Mouse (Mus musculus) hindbrain, embryonic 10.5 days (tissue): ENCODE data around the gene Braf. TPM values are rescaled to one million over a fixed set of nuclear protein-coding genes. Genes with fewer than 3 reads are reported as not detected.
A peak's percentile ranks its signal among the peaks of the same experiment; 100 is the strongest.

Experiments
- DNase-seq: peaks from one replicate; pipeline ENCODE4 v3.0.0-alpha.2; 2017; ENCODE audit warnings: low spot score
- H3K27ac ChIP-seq: fragments of 300-500 bp; sonication (generic); 2 replicates; pipeline ENCODE4 v1.5.1; 2016; ENCODE audit warnings: mild to moderate bottlenecking, moderate library complexity
- H3K27me3 ChIP-seq: fragments of 300-500 bp; sonication (generic); 2 replicates; pipeline ENCODE4 v1.6.1; 2016; ENCODE audit warnings: mild to moderate bottlenecking; ENCODE audit not compliant: poor library complexity, insufficient read depth, severe bottlenecking
- H3K36me3 ChIP-seq: fragments of 300-500 bp; sonication (generic); 2 replicates; pipeline ENCODE4 v1.6.1; 2016; ENCODE audit warnings: mild to moderate bottlenecking, moderate library complexity
- H3K4me1 ChIP-seq: fragments of 300-500 bp; sonication (generic); replicated peaks from 2 replicates; pipeline ENCODE4 v1.6.1; 2016; ENCODE audit warnings: mild to moderate bottlenecking
- H3K4me3 ChIP-seq: fragments of 300-500 bp; sonication (generic); 2 replicates; pipeline ENCODE4 v1.5.1; 2016; ENCODE audit warnings: mild to moderate bottlenecking, moderate library complexity
- H3K9me3 ChIP-seq: fragments of 300-500 bp; sonication (generic); 2 replicates; pipeline ENCODE4 v1.6.1; 2016; ENCODE audit warnings: mild to moderate bottlenecking, moderate library complexity
- WGBS: fragments of 180-500 bp; shearing (Covaris S2); methylation state at CpG from one replicate; pipeline ENCODE4 v1.1.7; 2016; 5-methylcytosine and 5-hydroxymethylcytosine counted together
- polyA plus RNA-seq: library from polyadenylated mRNA; unstranded; fragments of >200 nt; fragmentation: Nextera tagmentation; extraction: Ambion mirVana; gene quantifications from 2 replicates; pipeline ENCODE4 v1.2.1, GENCODE M21; 2016

Gene Braf
- polyA plus RNA-seq, 1 experiment from 2014 or later: 18.4 TPM

DNA sequence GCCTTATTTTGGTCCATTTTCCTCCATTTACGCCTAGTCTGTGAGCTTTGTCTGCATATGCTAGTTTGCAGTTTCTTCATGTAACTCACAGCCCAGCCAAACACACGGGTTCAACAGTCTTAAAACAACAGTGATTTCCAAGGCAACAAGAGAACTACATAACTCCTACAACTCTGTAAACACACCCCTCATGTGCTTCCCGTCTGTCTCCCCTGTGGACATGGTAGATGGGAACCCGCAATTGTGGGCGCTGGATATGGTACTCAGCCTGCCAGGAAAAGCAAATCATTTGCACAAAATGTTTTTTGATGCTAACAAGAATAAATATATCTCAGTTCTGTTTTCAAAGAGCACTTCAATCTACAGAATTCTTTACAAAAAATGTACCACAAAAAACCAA lies 120.7 kb downstream of the Braf start:
- H3K4me1 ChIP-seq: no peaks in the 10 kb centered on the region
- DNase-seq: no peak
- H3K9me3 ChIP-seq: no peaks in the 10 kb centered on the region
- H3K36me3 ChIP-seq: peaks cover 51% of the 10 kb centered on the region
- no peaks in the 10 kb centered on the region for H3K27me3 ChIP-seq
- no peak overlapping the region for H3K4me3 ChIP-seq
- 88% methylated on average over 5 of the region's 5 CpGs for WGBS
- no peak overlapping the region for H3K27ac ChIP-seq

GRCm38 (mm10) chr6:39601828-39602227 lies 123.4 kb downstream of the Braf start:
- peaks cover 65% of the 10 kb centered on the region for H3K36me3 ChIP-seq
- no peak for DNase-seq
- H3K27ac ChIP-seq: no peak overlapping the region
- H3K4me1 ChIP-seq: no peaks in the 10 kb centered on the region
- 85% methylated on average over 3 of the region's 3 CpGs for WGBS
- H3K27me3 ChIP-seq: no peaks in the 10 kb centered on the region
- no peaks in the 10 kb centered on the region for H3K9me3 ChIP-seq
- no peak overlapping the region for H3K4me3 ChIP-seq

- H3K36me3 ChIP-seq: peaks cover 68% of the 10 kb centered on the region
- no peaks in the 10 kb centered on the region for H3K27me3 ChIP-seq
- DNase-seq: no peak
- no peaks in the 10 kb centered on the region for H3K9me3 ChIP-seq
- no peak overlapping the region for H3K4me3 ChIP-seq
- H3K27ac ChIP-seq: no peak overlapping the region
- H3K4me1 ChIP-seq: no peaks in the 10 kb centered on the region
- 90% methylated on average over 3 of the region's 3 CpGs for WGBS
Measured at GRCm38 (mm10) chr6:39600851-39601250, 124.4 kb downstream of the Braf start.

DNA sequence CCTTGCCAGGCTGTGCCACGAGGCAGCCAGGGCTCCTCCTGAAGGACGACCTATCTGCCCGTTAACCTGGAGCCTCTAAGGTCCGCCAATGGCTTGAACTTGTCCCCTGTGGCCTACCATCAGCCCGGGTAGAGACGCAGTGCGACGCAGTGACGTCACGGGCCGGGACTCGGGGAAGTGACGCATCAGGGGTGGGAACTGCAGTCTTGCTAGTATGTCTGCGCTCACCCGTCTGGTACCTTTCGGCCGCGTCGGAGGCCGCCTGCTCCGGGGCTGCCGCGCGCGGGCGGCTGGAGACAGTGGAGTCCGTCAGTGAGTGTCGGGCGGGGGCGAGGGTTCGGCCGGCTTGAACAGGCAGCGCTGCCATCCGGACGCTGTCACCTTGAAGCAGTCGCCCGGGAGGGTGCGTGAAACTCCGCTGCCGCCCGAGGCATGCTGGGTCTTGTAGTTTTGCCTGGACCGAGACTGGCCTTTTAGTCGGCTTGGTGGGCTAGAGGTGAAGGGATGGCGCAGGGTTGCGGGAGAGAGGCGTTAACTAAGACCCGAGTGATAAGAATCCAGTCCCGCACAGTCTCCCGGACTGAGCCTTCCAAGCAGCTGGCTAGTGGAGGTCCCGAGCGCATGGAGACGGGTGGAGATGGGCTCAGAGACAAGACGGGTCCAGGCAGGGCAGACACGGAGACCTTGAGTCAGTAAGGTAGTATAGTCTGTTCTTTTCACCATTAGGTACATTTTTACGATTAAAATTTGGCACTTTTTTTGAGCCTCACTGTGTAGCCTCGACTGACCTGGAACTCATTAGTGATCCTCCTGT lies 132.7 kb downstream of the Braf start, which contains the start of gene Ndufb2:
TSS of gene Ndufb2 (plus strand) at position 174 of the 814 bp plus-strand sequence.
- no peaks in the 10 kb centered on the region for H3K9me3 ChIP-seq
- peak within 1 kb of the TSS; percentile 93 for H3K27ac ChIP-seq
- H3K36me3 ChIP-seq: peaks cover 34% of the 10 kb centered on the region
- peak; percentile 97 for DNase-seq
- H3K27me3 ChIP-seq: no peaks in the 10 kb centered on the region
- H3K4me3 ChIP-seq: peak within 1 kb of the TSS; percentile 87
- peaks cover 13% of the 10 kb centered on the region for H3K4me1 ChIP-seq
- under 1% methylated on average over 56 of the region's 56 CpGs for whole genome bisulfite sequencing

GRCm38 (mm10) chr6:39591481-39591880 lies 133.8 kb downstream of the Braf start:
- peaks cover 34% of the 10 kb centered on the region for H3K36me3 ChIP-seq
- no peak overlapping the region for H3K27ac ChIP-seq
- no peaks in the 10 kb centered on the region for H3K9me3 ChIP-seq
- peaks cover 13% of the 10 kb centered on the region for H3K4me1 ChIP-seq
- WGBS: 93% methylated on average over 4 of the region's 4 CpGs
- no peak for DNase-seq
- peak overlapping the region; percentile 87 for H3K4me3 ChIP-seq
- H3K27me3 ChIP-seq: no peaks in the 10 kb centered on the region

- DNase-seq: no peak
- Histone ChIP-seq H3K4me3 (no peak within 1 kb of the TSS), H3K27me3 (no peaks in the 10 kb centered on the region), H3K36me3 (peaks cover 80% of the 10 kb centered on the region), H3K9me3 (no peaks in the 10 kb centered on the region), H3K27ac (no peak within 1 kb of the TSS), H3K4me1 (no peaks in the 10 kb centered on the region)
- WGBS: 91% methylated on average over 6 of the region's 6 CpGs
Measured at GRCm38 (mm10) chr6:39585517-39585916, 139.7 kb downstream of the Braf start, which contains the start of gene Gm42420. Gene Gm42420, plus strand, starts transcription at chr6:39585753.

GRCm38 (mm10) chr6:39581087-39581784 lies 144.0 kb downstream of the Braf start:
- 82% methylated on average over 7 of the region's 7 CpGs for WGBS

DNA sequence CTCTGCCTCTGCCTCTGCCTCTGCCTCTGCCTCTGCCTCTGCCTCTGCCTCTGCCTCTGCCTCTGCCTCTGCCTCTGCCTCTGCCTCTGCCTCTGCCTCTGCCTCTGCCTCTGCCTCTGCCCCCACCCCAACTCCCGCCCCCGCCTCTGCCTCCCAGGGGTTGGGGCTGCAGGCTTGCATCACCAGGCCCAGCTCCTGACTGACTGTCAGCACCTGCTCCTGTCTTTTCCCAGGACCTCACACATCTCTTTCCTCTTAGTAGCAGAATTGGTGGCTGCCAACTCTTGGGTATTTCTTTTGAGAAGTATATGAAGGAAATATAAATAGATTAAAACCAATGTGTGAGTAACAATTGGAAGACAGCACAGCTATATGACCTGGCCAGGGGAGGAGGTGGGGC lies 144.7 kb downstream of the Braf start:
- WGBS: 86% methylated on average over 2 of the region's 2 CpGs
- no peaks in the 10 kb centered on the region for H3K4me1 ChIP-seq
- peaks cover 66% of the 10 kb centered on the region for H3K36me3 ChIP-seq
- no peaks in the 10 kb centered on the region for H3K27me3 ChIP-seq
- no peak for DNase-seq
- H3K9me3 ChIP-seq: no peaks in the 10 kb centered on the region
- H3K27ac ChIP-seq: no peak overlapping the region
- H3K4me3 ChIP-seq: no peak overlapping the region

More at GRCm38 (mm10) chr6:39581087-39581784, 144.0 kb downstream of the Braf start:
- Histone ChIP-seq H3K9me3 (no peaks in the 10 kb centered on the region), H3K4me3 (no peak overlapping the region), H3K27me3 (no peaks in the 10 kb centered on the region), H3K36me3 (peaks cover 73% of the 10 kb centered on the region), H3K4me1 (no peaks in the 10 kb centered on the region), H3K27ac (0 out of 2 replicates have a peak overlapping the region, but pooled peaks have one; percentile 17)
- DNase-seq: no peak

DNA sequence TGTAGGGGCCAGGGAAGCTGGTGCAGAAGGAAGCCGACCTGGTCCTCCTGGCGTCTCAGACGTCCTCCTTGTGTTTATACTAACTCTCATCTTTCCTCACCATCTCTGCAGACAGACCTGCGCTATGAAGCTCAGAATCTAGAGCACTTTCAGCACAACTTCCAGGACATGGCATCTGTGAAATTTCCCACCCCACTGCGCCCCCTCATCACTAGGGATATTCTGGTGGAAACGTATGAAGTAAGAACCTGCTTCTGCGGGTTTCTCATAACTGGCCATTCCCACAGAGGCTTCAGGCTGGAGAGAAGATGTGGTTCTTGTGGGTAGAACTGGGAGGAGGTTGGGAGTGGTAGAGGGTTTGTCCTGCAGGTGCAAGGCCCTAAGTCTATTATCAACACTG lies 145.7 kb downstream of the Braf start:
- Histone ChIP-seq H3K27ac (no peak overlapping the region), H3K36me3 (peaks cover 61% of the 10 kb centered on the region), H3K27me3 (no peaks in the 10 kb centered on the region), H3K4me3 (no peak overlapping the region), H3K4me1 (peaks cover 6% of the 10 kb centered on the region), H3K9me3 (no peaks in the 10 kb centered on the region)
- no peak for DNase-seq
- 86% methylated on average over 7 of the region's 7 CpGs for WGBS

GRCm38 (mm10) chr6:39574951-39575350 lies 150.3 kb downstream of the Braf start:
- H3K36me3 ChIP-seq: peaks cover 22% of the 10 kb centered on the region
- peaks cover 17% of the 10 kb centered on the region for H3K4me1 ChIP-seq
- WGBS: 74% methylated on average over 7 of the region's 7 CpGs
- H3K27ac ChIP-seq: peak overlapping the region; percentile 94; the same call in 1 of the 2 replicates
- H3K9me3 ChIP-seq: no peaks in the 10 kb centered on the region
- no peak for DNase-seq
- peak overlapping the region; percentile 81 for H3K4me3 ChIP-seq
- H3K27me3 ChIP-seq: no peaks in the 10 kb centered on the region

DNA sequence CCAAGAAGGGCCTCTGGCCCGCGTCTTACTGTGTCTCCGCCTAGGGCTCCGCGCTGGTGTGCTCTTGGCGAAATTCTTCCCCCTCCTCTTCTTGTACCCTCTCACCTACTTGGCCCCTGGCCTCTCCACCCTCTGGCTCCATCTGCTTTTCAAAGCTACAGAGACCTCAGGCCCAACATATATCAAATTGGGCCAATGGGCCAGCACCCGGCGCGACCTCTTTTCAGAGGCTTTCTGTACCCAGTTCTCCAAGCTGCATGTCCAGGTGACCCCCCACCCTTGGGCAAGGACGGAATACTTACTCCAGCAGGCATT lies 150.8 kb downstream of the Braf start:
- Histone ChIP-seq H3K36me3 (peaks cover 17% of the 10 kb centered on the region), H3K27me3 (no peaks in the 10 kb centered on the region), H3K9me3 (no peaks in the 10 kb centered on the region), H3K27ac (peak overlapping the region; percentile 94), H3K4me3 (peak overlapping the region; percentile 81), H3K4me1 (peaks cover 17% of the 10 kb centered on the region)
- no peak for DNase-seq
- 23% methylated on average over 10 of the region's 10 CpGs for WGBS

- DNase-seq: peak; percentile 88
- Histone ChIP-seq H3K27ac (peak within 1 kb of the TSS; percentile 94), H3K27me3 (no peaks in the 10 kb centered on the region), H3K9me3 (no peaks in the 10 kb centered on the region), H3K4me3 (peak within 1 kb of the TSS; percentile 81), H3K4me1 (peaks cover 17% of the 10 kb centered on the region), H3K36me3 (peaks cover 12% of the 10 kb centered on the region)
- 1% methylated on average over 49 of the region's 49 CpGs for WGBS
Measured at GRCm38 (mm10) chr6:39573791-39574554, 151.3 kb downstream of the Braf start, which contains the start of gene Adck2. Gene Adck2, plus strand, starts transcription at chr6:39573873.
